8 mouse cellular contexts compared by ENCODE assay signal in the genomic region with DNA sequence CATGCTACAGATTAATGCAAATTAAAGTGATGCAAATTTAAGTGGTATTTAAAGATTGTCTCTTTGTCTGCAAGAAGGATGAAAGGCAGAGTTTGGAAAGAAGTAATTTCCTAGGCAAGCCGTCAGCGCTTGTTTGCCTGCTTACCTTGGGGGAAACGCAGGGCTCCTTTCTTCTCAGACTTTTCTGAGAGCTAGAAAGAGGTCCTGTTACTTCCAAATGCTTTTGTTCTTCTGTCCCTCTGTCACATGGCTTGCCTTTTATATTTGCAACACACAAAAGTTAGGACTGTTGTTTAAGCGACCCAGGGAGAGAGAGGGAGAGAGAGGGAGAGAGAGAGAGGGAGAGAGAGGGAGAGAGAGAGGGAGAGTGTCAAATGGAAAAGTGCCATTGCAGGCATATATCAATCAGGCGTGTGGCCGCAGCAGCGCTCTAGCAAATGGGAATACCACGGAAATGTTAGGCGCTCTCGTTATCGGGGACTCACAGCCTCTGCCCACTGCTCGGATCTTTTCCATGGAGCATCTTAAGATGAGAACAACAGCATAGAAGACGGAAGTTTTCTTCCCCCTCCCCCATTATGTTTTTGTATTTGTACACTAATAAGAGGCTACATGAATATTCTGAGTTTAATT. TPM values are rescaled to one million over a fixed set of nuclear protein-coding genes. Genes with fewer than 3 reads are reported as not detected.
DNase-seq lines count a peak whose midpoint lies in the region; ATAC-seq and TF ChIP-seq lines count a peak whose summit lies in the region.

Gene Ndp, minus strand, starts transcription at position 534 of the 633 bp plus-strand sequence.

- H3K9ac ChIP-seq in forebrain, postnatal 0 days = peak within 1 kb of the TSS; percentile 28

- H3K27me3 ChIP-seq in kidney, adult 2 months (replicated peaks; ENCODE audit: control insufficient read depth, insufficient read depth, low read length) = no peaks in the 10 kb centered on the region
- no peaks in the 10 kb centered on the region for H3K27me3 ChIP-seq in forebrain, postnatal 0 days (ENCODE audit: insufficient read depth, low read length)

- no peaks in the 10 kb centered on the region for H3K9me3 ChIP-seq in forebrain, postnatal 0 days (ENCODE audit: low read length)

- ATAC-seq in forebrain, postnatal 0 days = peak; percentile 47; the same call in 1 of the 2 replicates

- no peaks in the 10 kb centered on the region for H3K36me3 ChIP-seq in kidney, adult 2 months (ENCODE audit: control insufficient read depth, insufficient read depth, low read length)
- no peaks in the 10 kb centered on the region for H3K36me3 ChIP-seq in forebrain, postnatal 0 days (ENCODE audit: insufficient read depth)

- H3K27ac ChIP-seq in kidney, adult 2 months (ENCODE audit: insufficient read depth, low read depth, low read length) = no peak within 1 kb of the TSS
- peak within 1 kb of the TSS; percentile 40; the same call in 1 of the 2 replicates for H3K27ac ChIP-seq in forebrain, postnatal 0 days (ENCODE audit: low read depth, low read length)

- TF ChIP-seq POLR2A in kidney, adult 2 months (IDR thresholded peaks at IDR 0.05; ENCODE audit: low read depth, low read length) = no peak

- no peak for DNase-seq in kidney, adult 2 months
- DNase-seq in kidney, adult 11 months = no peak
- DNase-seq in cerebellum, postnatal 36 days = peak; percentile 20 to 39
- DNase-seq in forebrain, postnatal 0 days = peak; percentile 40
- peak; percentile 14 for DNase-seq in neural tube, embryonic 10.5 days (ENCODE audit: extremely low spot score, low spot score)
- no peak for DNase-seq in right cerebral cortex, adult 2 months (ENCODE audit: low spot score in 2 of 2)
- no peak for DNase-seq in adrenal gland, postnatal 4 days (ENCODE audit: low spot score in 2 of 2)
- DNase-seq in gastrocnemius, postnatal 10 days = no peak

- WGBS in kidney, adult 2 months = 2% methylated on average over 13 of the region's 13 CpGs
- WGBS in forebrain, postnatal 0 days = 29% methylated on average over 13 of the region's 13 CpGs

- peak within 1 kb of the TSS; percentile 31; the same call in 1 of the 2 replicates for H3K4me3 ChIP-seq in kidney, adult 2 months (ENCODE audit: insufficient read depth, low read depth, low read length)
- H3K4me3 ChIP-seq in forebrain, postnatal 0 days (ENCODE audit: low read depth, low read length) = peak within 1 kb of the TSS; percentile 31

- no peaks in the 10 kb centered on the region; the same call in 1 of the 2 replicates for H3K4me1 ChIP-seq in kidney, adult 2 months (ENCODE audit: control insufficient read depth, insufficient read depth, low read length)
- no peaks in the 10 kb centered on the region for H3K4me1 ChIP-seq in forebrain, postnatal 0 days (ENCODE audit: insufficient read depth)

- no peak for TF ChIP-seq CTCF in kidney, adult 2 months (conservative IDR thresholded peaks at IDR 0.05; ENCODE audit: insufficient read depth, insufficient read length, low read depth, low read length)
- no peak for TF ChIP-seq CTCF in forebrain, postnatal 0 days (IDR thresholded peaks at IDR 0.05; ENCODE audit: low read depth)

- peak within 1 kb of the TSS; percentile 48 for H3K4me2 ChIP-seq in forebrain, postnatal 0 days (ENCODE audit: low read depth)

RNA-seq across cellular contexts. Expression of gene Ndp, which starts in this region (rescaled TPM):
- polyA plus RNA-seq in kidney, adult 2 months (2012; rRNA removed) = 0.14 and 0.19 TPM in 2 replicates
- 6.9 and 9.6 TPM in 2 replicates for total RNA-seq in forebrain, postnatal 0 days (2014; rRNA removed)
- polyA plus RNA-seq in forebrain, postnatal 0 days (2015; fragmentation: Nextera tagmentation; extraction: Ambion mirVana) = 9.0 and 9.2 TPM in 2 replicates
- total RNA-seq in adrenal gland, postnatal 4 days (2021) = under 1 TPM; 0.50 to 0.56 TPM
- total RNA-seq in gastrocnemius, postnatal 10 days (2021) = under 1 TPM; 0.28 to 0.43 TPM

Comparison
In these comparisons a context has a peak if more than half of its experiments do, and no peak if none do; other contexts are left out.
1. DNase-seq: peak in cerebellum, postnatal 36 days (2 of 2), forebrain, postnatal 0 days (single experiment) and neural tube, embryonic 10.5 days (single experiment); none in kidney, adult 2 months (single experiment), kidney, adult 11 months (single experiment), right cerebral cortex, adult 2 months (0 of 2), adrenal gland, postnatal 4 days (0 of 2) and gastrocnemius, postnatal 10 days (single experiment).